Mouse (Mus musculus): ENCODE data around the gene Btg1. TPM values are rescaled to one million over a fixed set of nuclear protein-coding genes. Genes with fewer than 3 reads are reported as not detected.
A peak's percentile ranks its signal among the peaks of the same experiment; 100 is the strongest.

Gene Btg1
- 69.6 and 85.8 TPM in 2 replicates for total RNA-seq (2021)
- long read RNA-seq, full-length matches to known transcripts: 199 of 214 reads
- long read RNA-seq, partial matches to known transcripts: 0 of 214 reads
- long read RNA-seq, other reads (novel, unspliced or antisense): 15 of 214 reads

- DNase-seq: peak; percentile 99
Measured at GRCm38 (mm10) chr10:96616709-96617116, at the start of gene Btg1. Btg1 (plus strand) TSS chr10:96617006.

GRCm38 (mm10) chr10:96569469-96569868, 47.3 kb upstream of the Btg1 start:
- no peak for DNase-seq

GRCm38 (mm10) chr10:96571176-96571575, 45.6 kb upstream of the Btg1 start:
- no peak for DNase-seq

GRCm38 (mm10) chr10:96574786-96575185, 42.0 kb upstream of the Btg1 start:
- no peak for DNase-seq

GRCm38 (mm10) chr10:96575338-96575737, 41.5 kb upstream of the Btg1 start:
- DNase-seq: no peak

GRCm38 (mm10) chr10:96578924-96579323, 37.9 kb upstream of the Btg1 start:
- no peak for DNase-seq

GRCm38 (mm10) chr10:96579436-96579835, 37.4 kb upstream of the Btg1 start:
- no peak for DNase-seq

- DNase-seq: no peak
Measured at GRCm38 (mm10) chr10:96580246-96580645, 36.6 kb upstream of the Btg1 start.

GRCm38 (mm10) chr10:96581232-96581631, 35.6 kb upstream of the Btg1 start:
- DNase-seq: no peak

- DNase-seq: no peak
Measured at GRCm38 (mm10) chr10:96586191-96586880, 30.5 kb upstream of the Btg1 start.

- no peak for DNase-seq
Measured at GRCm38 (mm10) chr10:96586881-96587217, 30.0 kb upstream of the Btg1 start.

- DNase-seq: no peak
Measured at GRCm38 (mm10) chr10:96588233-96588632, 28.6 kb upstream of the Btg1 start.

- DNase-seq: no peak
Measured at GRCm38 (mm10) chr10:96589781-96590180, 27.0 kb upstream of the Btg1 start.

GRCm38 (mm10) chr10:96592089-96592488, 24.7 kb upstream of the Btg1 start:
- no peak for DNase-seq

GRCm38 (mm10) chr10:96595435-96596132, 21.2 kb upstream of the Btg1 start:
- no peak for DNase-seq

- DNase-seq: no peak
Measured at GRCm38 (mm10) chr10:96596411-96596810, 20.4 kb upstream of the Btg1 start.

- DNase-seq: no peak
Measured at GRCm38 (mm10) chr10:96599641-96600040, 17.2 kb upstream of the Btg1 start.

GRCm38 (mm10) chr10:96601670-96602069, 15.1 kb upstream of the Btg1 start:
- DNase-seq: no peak

- DNase-seq: no peak
Measured at GRCm38 (mm10) chr10:96602339-96602738, 14.5 kb upstream of the Btg1 start.

GRCm38 (mm10) chr10:96605168-96605567, 11.6 kb upstream of the Btg1 start:
- DNase-seq: no peak

- DNase-seq: no peak
Measured at GRCm38 (mm10) chr10:96605856-96606255, 10.9 kb upstream of the Btg1 start.

- DNase-seq: no peak
Measured at GRCm38 (mm10) chr10:96607617-96608185, 9.1 kb upstream of the Btg1 start.

Data from adrenal gland, postnatal 25 days (tissue).